Mouse (Mus musculus): ENCODE measurements around the gene Chit1.

DNA sequence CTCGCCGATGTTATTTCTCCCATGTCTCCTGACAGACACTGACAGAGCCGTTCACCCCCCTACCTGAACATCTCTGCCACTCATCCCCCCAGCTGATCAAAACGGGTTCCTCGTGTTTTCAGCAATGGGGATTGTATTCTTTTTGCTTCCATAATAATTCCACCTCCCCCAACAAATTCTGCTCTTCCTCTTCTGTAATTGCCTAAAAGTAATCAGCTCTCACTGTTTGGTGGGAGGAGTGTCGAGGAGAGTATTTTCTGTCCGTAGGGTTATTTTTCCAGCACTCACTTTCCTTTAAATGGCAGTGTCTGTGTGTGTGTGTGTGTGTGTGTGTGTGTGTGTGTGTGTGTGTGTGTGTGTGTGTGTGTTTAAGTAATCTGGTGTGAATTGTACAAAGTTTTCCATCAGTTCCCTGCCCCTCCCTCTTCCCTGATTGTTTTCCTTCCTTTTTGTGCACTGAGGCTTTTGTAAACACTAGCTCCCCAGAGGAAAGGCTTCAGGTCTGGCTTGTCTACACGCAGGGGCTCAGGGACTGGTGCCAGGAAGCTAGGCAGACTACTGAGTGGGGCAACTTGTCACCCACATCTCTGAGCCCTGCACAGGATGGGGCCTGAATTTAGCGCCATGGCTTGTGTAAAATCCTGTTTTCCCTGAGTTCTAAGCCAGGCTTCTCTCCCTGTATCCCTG, 31.4 kb upstream of the Chit1 start:
- TF ChIP-seq CTCF (IDR thresholded peaks at IDR 0.05; ENCODE audit: control insufficient read depth, insufficient read depth, insufficient read length) = no peak
- TF ChIP-seq USF1 (IDR thresholded peaks at IDR 0.05; ENCODE audit: low read depth) = no peak
- TF ChIP-seq MAX (IDR thresholded peaks at IDR 0.05) = no peak
- no peak for TF ChIP-seq MYOG (IDR thresholded peaks at IDR 0.05; ENCODE audit: control insufficient read depth, extremely low read depth, insufficient read length)
- no peak for TF ChIP-seq MYOD1 (IDR thresholded peaks at IDR 0.05; ENCODE audit: control insufficient read depth, insufficient read length, low read depth)
